Mouse (Mus musculus): ENCODE data around the gene Gli3.
A peak's percentile ranks its signal among the peaks of the same experiment; 100 is the strongest.

The Gli3 gene

GRCm38 (mm10) chr13:15662375-15662774 lies 199.3 kb downstream of the Gli3 start:
- DNase-seq (ENCODE audit: low spot score): no peak

DNA sequence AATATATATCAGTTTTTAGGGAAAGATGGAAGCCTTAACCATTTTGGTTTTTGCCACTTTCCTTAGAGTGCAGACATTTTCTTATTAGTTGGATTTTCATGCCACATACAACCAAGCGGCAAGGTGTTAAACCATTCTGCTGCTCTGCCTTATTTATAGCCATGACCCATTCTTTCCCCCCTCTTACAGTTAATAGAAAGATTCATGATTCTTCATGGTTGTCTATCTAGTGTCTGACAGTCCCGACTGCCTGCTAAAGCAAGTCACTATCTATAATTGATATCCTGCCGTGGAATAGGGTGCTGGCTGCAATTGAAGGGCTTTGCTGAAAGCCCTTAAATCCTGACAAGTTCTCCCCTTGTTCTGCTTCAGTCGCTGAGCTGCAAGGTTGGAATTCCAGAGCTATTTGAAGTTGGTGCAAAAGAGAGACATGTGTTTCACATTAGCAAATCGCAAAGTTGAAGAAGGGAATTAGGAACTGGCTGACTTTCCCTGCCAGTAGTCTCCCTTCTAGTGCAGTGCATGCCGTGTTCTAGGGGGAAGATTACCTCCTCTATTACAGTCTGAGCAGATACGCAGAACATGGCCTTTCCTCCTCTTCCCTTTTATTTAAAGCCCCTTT lies 201.7 kb downstream of the Gli3 start:
- peak; percentile 5 for DNase-seq (ENCODE audit: low spot score)

GRCm38 (mm10) chr13:15665514-15665913 lies 202.5 kb downstream of the Gli3 start:
- DNase-seq (ENCODE audit: low spot score): no peak

GRCm38 (mm10) chr13:15670144-15670961 lies 207.3 kb downstream of the Gli3 start:
- DNase-seq (ENCODE audit: low spot score): no peak

DNA sequence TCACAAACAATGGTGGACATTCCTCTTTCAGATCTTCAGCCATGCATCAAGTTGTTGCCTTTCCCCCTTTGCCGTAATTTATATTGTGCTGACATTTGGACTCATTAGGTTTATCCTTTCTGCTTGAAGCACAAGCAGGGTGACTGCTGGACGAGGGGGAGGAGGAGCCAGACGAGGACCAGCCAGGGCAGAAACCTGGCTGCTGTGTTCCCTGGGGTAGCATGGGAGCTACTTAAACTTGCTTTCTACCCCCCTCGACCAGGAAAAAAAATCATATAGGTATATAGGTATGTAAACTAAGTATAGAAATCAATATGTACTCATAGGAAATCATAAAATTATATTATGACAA lies 207.9 kb downstream of the Gli3 start:
- no peak for DNase-seq (ENCODE audit: low spot score)

- no peak for DNase-seq (ENCODE audit: low spot score)
Measured at GRCm38 (mm10) chr13:15675480-15675879, 212.4 kb downstream of the Gli3 start.

DNA sequence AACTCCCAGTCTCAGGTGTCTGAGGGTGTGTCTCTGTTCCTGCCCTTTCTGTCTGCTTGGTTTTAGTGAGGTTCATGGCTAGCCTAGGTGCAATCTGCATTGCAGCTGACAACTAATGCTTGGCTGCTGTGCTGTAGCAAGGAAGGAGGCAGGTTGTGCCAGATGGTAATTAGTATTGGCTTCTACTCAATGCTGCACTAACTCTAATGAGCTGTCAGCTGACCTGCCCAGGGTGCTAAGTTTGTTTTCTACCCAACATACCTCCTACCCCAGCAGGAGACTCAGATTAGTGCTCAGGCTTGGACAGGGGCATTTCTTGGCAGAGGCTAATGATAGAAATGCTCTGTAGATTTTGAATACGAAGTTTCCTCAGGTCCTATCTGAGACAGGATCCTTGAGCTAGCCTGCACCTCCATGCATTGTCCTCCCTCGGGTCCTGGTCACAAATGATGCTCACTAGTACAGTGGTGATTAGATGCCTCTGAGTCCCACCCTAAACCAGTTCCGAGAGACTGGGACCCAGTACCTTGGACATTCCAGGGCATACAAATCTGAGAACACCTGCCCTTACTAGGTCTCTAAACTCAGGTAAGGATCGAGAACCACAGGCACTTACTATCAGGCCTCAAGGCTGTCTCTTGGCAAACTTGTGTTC lies 214.2 kb downstream of the Gli3 start:
- no peak for DNase-seq (ENCODE audit: low spot score)

DNA sequence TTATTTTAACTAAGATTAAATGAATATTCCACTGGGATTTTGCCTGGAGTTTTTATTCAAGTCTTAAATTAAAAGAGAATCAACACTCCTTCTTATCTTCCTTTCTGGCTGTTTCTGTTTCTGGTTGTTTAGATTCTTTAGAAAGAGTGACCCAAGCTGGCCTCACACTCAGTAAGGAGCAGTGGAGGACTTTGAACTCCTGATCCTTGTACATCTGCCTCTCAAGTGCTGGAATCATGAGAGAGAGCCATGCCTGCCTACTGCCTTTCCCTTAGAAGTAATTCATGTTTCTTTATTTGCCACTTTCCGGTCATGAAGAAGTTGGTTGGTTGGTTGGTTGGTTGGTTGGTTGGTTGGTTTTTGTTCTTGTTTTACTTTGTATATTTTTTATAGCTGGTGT lies 218.5 kb downstream of the Gli3 start:
- DNase-seq (ENCODE audit: low spot score): no peak

DNA sequence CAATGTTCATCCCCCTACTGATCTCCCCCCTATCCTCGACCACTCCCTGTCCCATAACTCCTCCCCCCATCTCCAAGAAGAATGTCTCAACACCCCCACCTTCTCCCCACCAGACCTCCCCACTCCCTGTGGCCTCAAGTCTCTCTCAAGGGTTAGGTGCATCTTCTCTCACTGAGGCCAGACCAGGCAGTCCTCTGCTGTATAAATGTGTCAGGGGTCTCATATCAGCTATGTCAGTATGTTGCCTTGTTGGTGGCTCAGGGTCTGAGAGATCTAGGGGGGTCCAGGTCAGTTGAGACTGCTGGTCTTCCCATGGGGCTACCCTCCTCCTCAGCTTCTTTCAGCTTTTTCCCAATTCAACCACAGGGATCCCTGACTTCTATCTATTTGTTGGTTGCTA lies 220.0 kb downstream of the Gli3 start:
- DNase-seq (ENCODE audit: low spot score): no peak

- no peak for DNase-seq (ENCODE audit: low spot score)
Measured at GRCm38 (mm10) chr13:15688074-15688825, 225.2 kb downstream of the Gli3 start.

GRCm38 (mm10) chr13:15688826-15689501 lies 225.9 kb downstream of the Gli3 start:
- no peak for DNase-seq (ENCODE audit: low spot score)

DNA sequence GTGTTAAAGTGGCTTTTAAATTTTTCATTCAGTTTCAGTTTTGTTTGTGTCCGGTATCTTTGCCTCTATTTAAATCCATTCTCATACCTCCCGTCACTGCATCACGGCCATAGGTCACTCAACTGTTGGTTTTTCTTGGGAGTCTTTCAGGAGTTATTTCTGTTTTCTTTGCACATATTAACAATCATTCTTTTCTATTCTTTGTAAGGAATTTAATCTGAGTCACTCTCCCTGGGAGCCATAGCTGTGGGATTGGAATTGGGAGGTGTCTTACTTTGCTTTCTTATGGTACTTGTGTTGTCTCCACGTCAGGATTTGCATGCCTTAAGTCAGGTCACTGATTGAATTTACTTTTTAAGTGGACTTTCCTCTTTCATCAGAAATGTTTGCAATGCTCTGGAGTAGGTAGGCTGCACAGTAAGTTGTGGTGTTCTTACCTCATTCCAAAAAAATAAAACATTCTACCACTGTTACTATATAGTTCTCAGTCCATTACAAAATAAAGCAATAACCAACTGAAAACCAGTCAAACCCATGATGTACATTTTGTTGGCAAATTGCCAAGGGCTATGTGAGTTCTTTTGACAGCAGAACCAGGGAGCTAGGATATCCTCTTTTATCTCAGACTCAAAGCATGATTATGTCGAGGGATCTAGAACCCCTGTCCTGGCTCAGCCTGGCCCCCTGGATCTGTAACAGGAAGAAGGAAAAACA lies 228.9 kb downstream of the Gli3 start:
- DNase-seq (ENCODE audit: low spot score): no peak

DNA sequence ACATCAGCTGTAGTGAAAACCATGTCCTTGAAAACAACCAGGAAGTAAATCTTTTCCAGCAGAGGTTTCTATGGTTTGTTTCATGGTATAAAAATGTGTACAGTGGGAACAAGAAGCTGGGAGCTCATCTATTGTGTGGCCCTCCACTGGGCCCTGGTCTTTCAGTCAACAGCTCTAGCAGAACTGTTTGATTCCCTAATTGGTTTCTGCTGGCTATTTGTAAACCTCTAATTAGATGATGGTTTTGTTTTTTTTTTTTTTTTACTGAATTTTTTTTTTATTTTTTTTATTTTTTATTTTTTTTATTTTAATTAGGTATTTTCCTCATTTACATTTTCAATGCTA lies 229.4 kb downstream of the Gli3 start:
- DNase-seq (ENCODE audit: low spot score): no peak

GRCm38 (mm10) chr13:15698284-15698683 lies 235.2 kb downstream of the Gli3 start:
- no peak for DNase-seq (ENCODE audit: low spot score)

DNA sequence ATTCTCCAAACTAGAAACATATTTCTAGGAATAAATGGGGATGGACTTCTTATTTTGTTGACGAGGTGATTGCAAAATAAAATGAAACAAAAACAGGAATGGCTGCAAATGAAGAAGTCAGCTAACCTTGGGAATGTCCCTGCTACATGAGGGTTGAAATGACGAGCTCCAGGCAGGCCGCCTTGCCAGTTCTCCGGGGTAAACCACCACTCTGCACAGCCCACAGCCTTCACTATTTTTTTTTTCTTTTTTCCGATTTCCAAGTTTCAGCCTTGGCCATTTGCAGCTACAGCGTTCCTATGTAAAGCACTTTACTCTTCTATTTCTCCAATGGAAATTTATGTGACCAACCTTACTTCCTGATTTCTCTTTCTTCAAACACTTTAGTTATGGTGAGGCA lies 236.1 kb downstream of the Gli3 start:
- DNase-seq (ENCODE audit: low spot score): no peak

DNA sequence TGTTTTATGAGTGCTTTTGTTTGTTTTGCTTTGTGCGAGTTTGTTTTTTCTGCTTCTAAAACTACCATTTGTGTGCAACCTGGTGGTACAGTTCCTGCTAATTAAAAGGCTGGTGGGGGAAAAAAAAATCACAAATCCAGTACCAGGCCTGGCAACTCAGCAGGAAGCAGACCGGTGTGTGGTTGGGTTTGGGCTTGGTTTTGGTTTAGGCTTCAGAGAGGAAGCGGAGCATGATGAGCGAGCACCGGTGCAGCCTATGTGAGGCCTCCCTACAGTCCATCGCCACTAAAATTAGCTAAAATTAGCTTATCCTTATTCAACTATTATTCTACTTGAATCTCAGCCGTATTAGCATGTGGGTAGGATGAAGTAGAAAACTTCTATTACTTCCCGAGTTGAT lies 241.6 kb downstream of the Gli3 start:
- no peak for DNase-seq (ENCODE audit: low spot score)

GRCm38 (mm10) chr13:15707481-15707881 lies 244.4 kb downstream of the Gli3 start:
- peak; percentile 6 for DNase-seq (ENCODE audit: low spot score)

DNA sequence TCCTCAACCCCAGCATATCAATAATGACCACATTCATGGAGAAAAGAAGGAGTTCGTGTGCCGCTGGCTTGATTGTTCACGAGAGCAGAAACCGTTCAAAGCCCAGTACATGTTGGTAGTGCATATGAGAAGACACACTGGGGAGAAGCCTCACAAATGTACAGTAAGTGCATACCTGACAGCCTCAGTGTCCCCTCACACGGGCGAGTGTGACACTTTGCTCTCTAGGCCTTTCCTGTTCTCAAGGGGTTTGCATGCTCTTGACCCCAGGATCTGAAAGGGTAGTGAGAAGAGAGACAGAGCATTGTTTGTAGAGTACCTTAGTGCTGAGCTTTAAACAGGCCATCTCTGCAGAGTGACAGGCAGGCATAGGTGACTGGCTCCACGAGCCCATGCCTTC lies 250.5 kb downstream of the Gli3 start:
- DNase-seq (ENCODE audit: low spot score): no peak

- no peak for DNase-seq (ENCODE audit: low spot score)
Measured at GRCm38 (mm10) chr13:15714331-15714725, 251.3 kb downstream of the Gli3 start.

- peak; percentile 29 for DNase-seq (ENCODE audit: low spot score)
Measured at GRCm38 (mm10) chr13:15714726-15715437, 251.8 kb downstream of the Gli3 start.

- no peak for DNase-seq (ENCODE audit: low spot score)
Measured at GRCm38 (mm10) chr13:15721446-15721845, 258.4 kb downstream of the Gli3 start.
